Mouse (Mus musculus): ENCODE results near the gene Hist1h4k.
A peak's percentile ranks its signal among the peaks of the same experiment; 100 is the strongest.
"Not testable (repeated sequence)": the region's sequence is repeated elsewhere in the genome, so short reads cannot be mapped to it uniquely, and the experiment has no call there.

Hist1h4k gene

GRCm38 (mm10) chr13:21718381-21719080, 31.8 kb downstream of the Hist1h4k start:
- no peak for DNase-seq

- DNase-seq, result peak; percentile 88
These were observed 32.6 kb downstream of the Hist1h4k start, which contains the start of gene Hist1h3h for GRCm38 (mm10) chr13:21717397-21718357. TSS of gene Hist1h3h (plus strand) at chr13:21717659.

DNA sequence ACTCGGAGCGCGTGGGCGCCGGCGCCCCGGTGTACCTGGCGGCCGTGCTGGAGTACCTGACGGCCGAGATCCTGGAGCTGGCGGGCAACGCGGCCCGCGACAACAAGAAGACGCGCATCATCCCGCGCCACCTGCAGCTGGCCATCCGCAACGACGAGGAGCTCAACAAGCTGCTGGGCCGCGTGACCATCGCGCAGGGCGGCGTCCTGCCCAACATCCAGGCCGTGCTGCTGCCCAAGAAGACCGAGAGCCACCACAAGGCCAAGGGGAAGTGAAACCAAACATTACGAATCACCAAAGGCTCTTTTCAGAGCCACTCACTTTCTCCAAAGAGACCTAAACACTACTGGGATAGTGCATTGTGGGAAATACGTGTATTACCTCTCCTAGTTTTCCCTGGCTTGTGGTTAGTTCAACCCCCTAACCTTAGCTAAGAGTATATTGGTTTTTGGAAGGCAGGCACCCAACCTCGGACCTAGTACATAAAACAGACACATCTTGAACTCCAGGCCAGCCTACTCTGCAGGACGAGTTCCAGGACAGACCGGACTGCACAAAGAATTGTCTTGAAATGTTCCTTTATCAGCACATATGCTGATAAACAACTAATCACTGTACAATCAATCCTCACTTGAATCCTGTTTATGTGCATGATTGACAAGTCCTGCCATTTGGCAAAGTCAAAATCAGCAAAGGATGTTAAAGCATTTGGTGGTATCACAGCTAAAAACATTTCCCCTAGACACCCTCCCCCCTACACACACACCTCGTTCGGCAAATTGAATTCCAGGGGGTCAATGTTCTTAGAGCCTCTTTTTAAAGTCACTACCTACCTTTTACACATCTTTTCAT, 33.5 kb downstream of the Hist1h4k start:
- not testable (repeated sequence) for DNase-seq

GRCm38 (mm10) chr13:21715864-21716539, 34.3 kb downstream of the Hist1h4k start, which contains the start of the genes Hist1h2bl and Hist1h2ai:
TSS of gene Hist1h2bl (minus strand) at chr13:21716143.
TSS of gene Hist1h2ai (plus strand) at chr13:21716422.
- DNase-seq, result peak; percentile 90

GRCm38 (mm10) chr13:21715131-21715863, 35.0 kb downstream of the Hist1h4k start:
- DNase-seq, result no peak

DNA sequence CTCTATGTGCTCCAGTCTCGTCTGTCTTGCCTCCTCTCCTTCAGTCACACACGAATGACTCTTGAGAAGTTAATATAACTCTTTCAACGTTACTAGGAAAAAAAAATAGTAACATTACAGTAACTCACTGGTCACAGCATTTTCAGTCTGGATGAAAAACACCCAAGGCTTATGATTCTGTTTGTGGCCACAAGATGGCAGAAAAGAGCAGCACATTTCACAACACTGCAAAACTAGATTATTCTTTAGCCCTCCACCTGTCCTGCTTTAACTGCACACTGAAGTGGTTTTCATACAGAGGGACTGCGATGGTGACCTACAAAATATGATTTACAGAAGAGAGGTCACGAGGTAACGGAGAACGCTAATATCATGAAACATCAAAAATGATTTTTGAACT, 35.6 kb downstream of the Hist1h4k start:
- DNase-seq, result peak; percentile 74

- DNase-seq, result no peak
These were observed 38.6 kb downstream of the Hist1h4k start for GRCm38 (mm10) chr13:21711698-21712097.

GRCm38 (mm10) chr13:21710821-21711525, 39.3 kb downstream of the Hist1h4k start:
- DNase-seq, result peak; percentile 79

DNA sequence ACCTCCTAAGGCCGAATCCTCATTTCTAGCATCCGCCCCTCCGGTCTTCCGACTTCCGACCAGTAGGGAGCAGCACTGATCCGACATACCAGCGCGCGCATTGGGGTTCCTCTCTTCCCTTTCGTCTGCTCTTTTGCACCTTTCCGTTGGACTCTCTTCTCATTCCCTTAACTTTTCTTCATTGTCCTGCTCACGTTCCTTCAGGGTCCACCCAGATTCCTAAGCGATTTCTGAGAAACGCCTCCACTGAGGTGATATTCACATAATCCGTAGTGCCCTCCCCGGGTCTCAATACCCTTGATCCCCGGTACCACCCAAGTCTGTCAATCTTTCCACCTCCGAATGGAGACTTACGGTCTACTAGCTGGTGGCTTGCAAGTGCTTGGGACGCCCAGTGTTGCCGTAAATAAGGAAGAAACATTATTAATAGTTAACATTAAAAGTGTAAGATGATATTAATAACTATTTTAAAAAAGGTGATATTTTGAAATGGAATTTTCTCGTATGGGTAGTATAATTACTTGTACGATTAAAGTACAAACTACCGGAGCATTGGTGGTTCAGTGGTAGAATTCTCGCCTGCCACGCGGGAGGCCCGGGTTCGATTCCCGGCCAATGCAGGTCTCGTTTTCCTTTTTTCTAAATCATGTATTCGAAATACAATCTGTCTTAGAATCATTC, 40.1 kb downstream of the Hist1h4k start:
- peak; percentile 89 for DNase-seq

DNA sequence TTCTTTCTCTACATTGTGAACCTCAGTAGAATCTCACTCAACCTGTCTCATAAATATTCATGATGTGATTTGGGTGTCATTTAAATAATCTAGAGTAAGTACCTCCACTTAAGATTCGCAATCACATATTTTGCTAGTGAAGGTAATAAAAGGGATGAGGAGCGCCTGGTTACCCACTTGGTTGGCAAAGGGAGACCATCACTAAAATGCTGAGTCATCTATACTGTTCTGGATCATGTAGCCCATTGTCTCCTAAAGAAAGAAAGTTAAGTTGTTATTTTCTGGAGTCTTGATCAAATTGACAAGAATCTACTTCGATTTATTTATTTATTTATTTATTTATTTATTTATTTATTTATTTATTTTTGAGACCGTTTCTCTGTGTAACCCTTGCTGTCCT, 43.6 kb downstream of the Hist1h4k start:
- DNase-seq, result no peak
